Mouse (Mus musculus) cerebellum, adult 2 months (tissue): Measurements from ENCODE around the gene Serpinb8. TPM values are rescaled to one million over a fixed set of nuclear protein-coding genes. Genes with fewer than 3 reads are reported as not detected.
A peak's percentile ranks its signal among the peaks of the same experiment; 100 is the strongest.

Source experiments
- DNase-seq, 2 experiments: peaks; one replicate each; pipeline ENCODE4 v3.0.0; 2021
- H3K27ac ChIP-seq: fragments of 200-500 bp; 2 replicates; pipeline ENCODE4 v1.5.1; 2012; ENCODE audit warnings: low read length, control low read depth, inconsistent platforms; ENCODE audit not compliant: insufficient read depth
- H3K27me3 ChIP-seq: fragments of 200-500 bp; 2 replicates; pipeline ENCODE4 v1.6.1; 2012; ENCODE audit warnings: inconsistent platforms, mild to moderate bottlenecking, low read length, moderate library complexity; ENCODE audit not compliant: control insufficient read depth, insufficient read depth
- H3K4me1 ChIP-seq: fragments of 200-500 bp; 2 replicates; pipeline ENCODE4 v1.6.1; 2011; ENCODE audit warnings: low read length; ENCODE audit not compliant: control insufficient read depth, insufficient read depth
- H3K4me3 ChIP-seq: fragments of 200-500 bp; replicated peaks from 2 replicates; pipeline ENCODE3; 2011; ENCODE audit warnings: mild to moderate bottlenecking, low read depth, low read length, control low read depth; ENCODE audit not compliant: insufficient read depth
- CTCF ChIP-seq: fragments of 200-500 bp; IDR thresholded peaks from 2 replicates; pipeline ENCODE4 v1.5.1; 2011; ENCODE audit warnings: low read depth, mild to moderate bottlenecking, control low read depth, low read length, moderate library complexity, borderline replicate concordance; ENCODE audit not compliant: insufficient read depth
- POLR2A ChIP-seq: fragments of 200-500 bp; IDR thresholded peaks from 2 replicates; pipeline ENCODE4 v1.6.1; 2011; ENCODE audit warnings: low read length, control low read depth, borderline replicate concordance; ENCODE audit not compliant: insufficient read depth
- WGBS: fragments of 180-500 bp; shearing (Covaris S2); methylation state at CpG from one replicate; pipeline ENCODE4 v1.1.7; 2018; 5-methylcytosine and 5-hydroxymethylcytosine counted together
- polyA plus RNA-seq: library from polyadenylated mRNA; depleted of rRNA; stranded (reverse); fragments of >200 nt; gene quantifications from 2 replicates; pipeline ENCODE4 v1.2.3, GENCODE M21; 2012; rRNA removed

The Serpinb8 gene
- polyA plus RNA-seq, 1 experiment = 2.5 TPM

DNA sequence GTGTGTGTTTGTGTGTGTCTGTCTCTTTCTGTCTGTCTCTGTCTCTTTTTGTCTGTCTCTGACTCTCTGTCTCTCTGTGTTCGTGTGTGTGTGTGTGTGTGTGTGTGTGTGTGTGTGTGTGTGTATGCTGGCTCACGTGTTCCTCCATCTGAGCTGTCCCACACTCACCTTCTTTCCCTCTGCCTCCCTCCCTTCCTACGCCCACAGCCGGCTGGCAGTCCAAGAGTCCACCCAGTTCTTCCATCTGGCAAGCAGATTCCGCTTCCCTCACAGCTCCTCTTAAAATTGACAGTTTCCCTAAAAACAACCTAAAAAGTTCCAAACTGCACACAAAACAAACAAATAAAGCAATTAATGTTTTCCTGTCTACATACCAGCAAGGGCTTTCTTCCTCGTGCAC is 55.3 kb downstream of the Serpinb8 start:
- peak in 1 of 2 experiments; percentile 6 for DNase-seq
- Histone ChIP-seq H3K4me1 (no peaks in the 10 kb centered on the region), H3K4me3 (no peak overlapping the region), H3K27me3 (no peaks in the 10 kb centered on the region), H3K27ac (no peak overlapping the region)
- 40% methylated on average over 6 of the region's 6 CpGs for WGBS
- TF ChIP-seq CTCF = no peak
- no peak for TF ChIP-seq POLR2A

DNA sequence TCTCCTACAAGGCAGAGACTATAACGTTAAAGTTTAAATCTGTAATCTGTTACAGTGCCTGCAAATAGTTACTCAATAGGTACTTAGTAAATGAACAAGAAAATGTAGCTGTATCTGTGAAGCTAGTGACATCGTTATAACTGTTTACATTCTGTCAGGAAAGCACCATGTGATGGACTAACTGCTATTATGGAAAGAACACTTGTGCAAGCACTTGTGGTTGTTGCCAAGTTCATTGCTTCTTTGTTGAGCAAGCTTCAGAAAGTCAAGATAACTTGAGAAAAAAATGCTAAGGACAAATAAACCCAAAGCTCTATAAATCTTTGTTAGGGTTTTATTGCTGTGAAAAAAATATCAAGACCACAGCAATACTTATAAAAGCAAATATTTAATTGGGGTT is 67.9 kb downstream of the Serpinb8 start:
- WGBS = 94% methylated on average over 2 of the region's 2 CpGs
- H3K4me3 ChIP-seq = no peak overlapping the region
- H3K4me1 ChIP-seq = no peaks in the 10 kb centered on the region
- TF ChIP-seq CTCF (no peak), POLR2A (no peak)
- H3K27ac ChIP-seq = no peak overlapping the region
- no peaks in the 10 kb centered on the region for H3K27me3 ChIP-seq
- DNase-seq = no peak

Other genes with a start within 250 kb of the Serpinb8 start
- not detected in 2 replicates for gene Serpinb11, start 228.8 kb upstream of the Serpinb8 start, polyA plus RNA-seq
- 0.06 TPM in 1 of 2 replicates, not detected in the other for gene Serpinb7, start 190.4 kb upstream of the Serpinb8 start, polyA plus RNA-seq
- gene Serpinb2, start 78.6 kb upstream of the Serpinb8 start, polyA plus RNA-seq = 0.44 and 0.47 TPM in 2 replicates